Mouse (Mus musculus) monocyte, adult 5-6 weeks (primary cell): ENCODE measurements around the gene Slc16a11. TPM values are rescaled to one million over a fixed set of nuclear protein-coding genes. Genes with fewer than 3 reads are reported as not detected.
A peak's percentile ranks its signal among the peaks of the same experiment; 100 is the strongest.
"Not testable (repeated sequence)": the region's sequence is repeated elsewhere in the genome, so short reads cannot be mapped to it uniquely, and the experiment has no call there.

ENCODE experiments used
- ATAC-seq: fragments of 153-309, 156-312 bp; replicated peaks from 2 replicates; pipeline ENCODE4 v1.8.0; 2017; ENCODE audit warnings: mild to moderate bottlenecking; ENCODE audit not compliant: low TSS enrichment, insufficient number of reproducible peaks, severe bottlenecking, poor library complexity, low FRiP score
- total RNA-seq: library from RNA; stranded (forward); fragments of 200-1000, 200-491, 200-594 nt; gene quantifications from 3 replicates; pipeline ENCODE4 v1.2.3, GENCODE M21; 2017

Slc16a11 gene
- not detected in 3 replicates for total RNA-seq

- no peak for ATAC-seq
These were observed at the start of gene Slc16a11 for GRCm38 (mm10) chr11:70212423-70212822. Slc16a11 (plus strand) TSS chr11:70212752.

GRCm38 (mm10) chr11:70165972-70166921 lies 46.3 kb upstream of the Slc16a11 start:
- peak; percentile 80 for ATAC-seq

DNA sequence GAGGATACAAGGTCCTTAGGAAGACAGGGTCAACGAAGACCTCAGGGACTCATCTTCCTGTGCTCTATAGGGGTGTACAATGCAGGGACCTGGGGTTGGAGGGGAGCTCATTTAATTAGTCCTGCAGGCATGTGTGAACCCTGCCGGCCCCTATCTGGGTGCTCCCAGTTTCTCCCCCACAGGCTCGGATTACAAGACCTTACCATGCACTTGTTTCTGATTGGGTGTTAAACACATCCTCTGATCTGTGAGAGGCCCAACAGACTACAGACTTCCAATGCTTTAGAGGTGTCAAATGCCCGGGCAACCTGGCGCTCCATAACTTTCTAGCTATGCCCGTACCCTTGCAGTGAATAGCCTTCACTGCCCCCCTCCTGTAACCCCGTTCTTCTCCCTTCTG lies 44.4 kb upstream of the Slc16a11 start:
- ATAC-seq = no peak

DNA sequence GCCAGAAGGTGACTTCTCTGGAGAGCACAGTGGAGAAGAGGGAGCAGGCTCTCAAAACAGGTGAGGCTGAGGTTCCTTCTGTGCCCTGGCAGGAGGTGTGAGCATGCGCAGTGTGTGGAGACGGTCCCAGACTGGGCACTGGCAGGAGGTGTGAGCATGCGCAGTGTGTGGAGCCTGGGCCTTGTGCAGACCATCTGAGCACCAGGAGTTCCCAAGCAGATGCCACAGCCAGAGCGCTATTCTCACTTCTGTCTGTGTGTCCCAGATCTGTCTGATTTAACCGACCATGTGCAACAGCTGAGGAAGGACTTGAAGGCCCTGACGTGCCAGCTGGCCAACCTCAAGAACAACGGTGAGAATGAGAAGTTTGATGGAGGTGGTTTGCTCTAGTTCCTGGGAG lies 43.1 kb upstream of the Slc16a11 start:
- ATAC-seq = not testable (repeated sequence)

DNA sequence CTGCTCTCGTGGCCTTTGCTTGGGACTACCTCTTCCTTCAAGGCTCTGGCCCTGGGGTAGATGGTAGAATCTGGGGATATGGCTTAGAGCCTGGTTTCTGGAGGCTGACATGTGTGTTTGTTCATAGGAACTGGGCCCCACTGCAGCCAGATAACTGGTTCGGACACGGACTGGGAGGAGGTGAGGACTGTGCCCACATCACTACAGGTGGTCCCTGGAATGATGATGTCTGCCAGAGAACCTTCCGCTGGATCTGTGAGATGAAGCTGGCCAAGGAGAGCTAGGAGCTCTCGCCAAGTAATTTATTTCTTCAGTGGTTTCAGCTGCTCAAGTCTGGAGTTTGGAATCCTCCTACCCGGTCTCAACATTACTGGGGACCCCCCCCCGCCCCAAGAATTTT lies 42.3 kb upstream of the Slc16a11 start:
- no peak for ATAC-seq

- no peak for ATAC-seq
These were observed 41.4 kb upstream of the Slc16a11 start for GRCm38 (mm10) chr11:70171181-70171580.

DNA sequence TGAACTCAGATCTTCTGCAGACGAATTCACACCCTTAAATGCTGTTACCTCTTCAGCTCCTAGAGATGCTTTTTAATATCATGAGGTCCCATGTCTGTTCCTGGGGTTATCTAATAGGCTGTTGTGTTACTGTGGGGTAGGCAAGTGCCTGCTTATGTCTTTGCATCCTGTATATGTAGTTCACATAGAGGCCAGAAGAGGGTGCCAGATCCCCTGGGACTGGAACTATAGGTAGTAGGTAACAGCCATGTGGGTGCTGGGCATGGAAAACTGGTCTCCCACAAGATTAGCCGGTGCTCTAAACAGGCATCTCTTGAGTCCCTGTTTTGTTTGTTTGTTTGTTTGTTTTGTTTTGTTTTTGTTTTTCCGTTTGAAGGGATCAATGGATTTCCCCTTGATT lies 40.7 kb upstream of the Slc16a11 start:
- 0 out of 2 replicates have a peak, but pooled peaks have one; percentile 66 for ATAC-seq

GRCm38 (mm10) chr11:70172298-70172697 lies 40.3 kb upstream of the Slc16a11 start:
- no peak for ATAC-seq

GRCm38 (mm10) chr11:70174491-70174890 lies 38.1 kb upstream of the Slc16a11 start:
- ATAC-seq = no peak

GRCm38 (mm10) chr11:70177647-70178046 lies 34.9 kb upstream of the Slc16a11 start:
- no peak for ATAC-seq

DNA sequence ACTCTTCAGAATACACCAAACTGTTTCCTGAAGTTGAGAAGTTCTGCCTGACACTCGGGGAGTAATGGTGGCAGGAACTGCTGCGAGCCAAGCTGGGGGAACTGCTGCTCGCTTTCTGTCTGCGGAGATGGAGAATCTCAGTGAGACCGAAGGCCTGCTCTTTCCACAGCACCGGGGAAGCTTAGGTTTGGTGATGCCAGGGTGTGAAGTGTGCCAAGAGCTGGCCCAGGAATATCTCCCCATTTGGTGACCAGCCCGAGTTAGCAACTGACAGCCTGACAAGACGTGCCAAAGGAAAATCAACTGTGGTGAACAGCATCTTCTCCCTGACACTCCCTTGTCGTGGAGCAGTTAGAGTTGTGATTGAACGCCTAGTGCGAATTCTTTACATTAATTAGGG lies 34.2 kb upstream of the Slc16a11 start:
- no peak for ATAC-seq

- no peak for ATAC-seq
These were observed 33.8 kb upstream of the Slc16a11 start for GRCm38 (mm10) chr11:70178756-70179155.

- no peak for ATAC-seq
These were observed 33.2 kb upstream of the Slc16a11 start for GRCm38 (mm10) chr11:70179401-70179800.

DNA sequence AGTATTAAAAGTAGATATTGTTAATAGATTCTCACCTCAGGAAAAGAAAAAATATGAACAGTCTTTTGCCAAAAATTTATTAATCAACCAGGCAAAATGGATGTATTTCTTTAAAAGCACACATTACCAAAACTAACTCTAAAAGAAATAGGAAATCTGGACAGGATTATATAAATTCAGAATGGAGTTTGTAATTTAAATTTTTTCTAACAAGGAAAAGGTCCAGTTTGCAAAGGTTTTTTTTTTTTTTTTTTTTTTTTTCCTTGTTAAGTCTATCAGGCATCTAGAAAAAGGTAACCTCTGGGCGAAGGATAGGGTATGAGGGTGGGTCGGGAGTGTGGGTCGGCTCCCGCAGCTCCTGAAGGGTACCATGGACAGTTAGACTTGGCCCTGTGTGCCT lies 32.1 kb upstream of the Slc16a11 start:
- no peak for ATAC-seq

- ATAC-seq = no peak
These were observed 27.4 kb upstream of the Slc16a11 start for GRCm38 (mm10) chr11:70185120-70185519.

DNA sequence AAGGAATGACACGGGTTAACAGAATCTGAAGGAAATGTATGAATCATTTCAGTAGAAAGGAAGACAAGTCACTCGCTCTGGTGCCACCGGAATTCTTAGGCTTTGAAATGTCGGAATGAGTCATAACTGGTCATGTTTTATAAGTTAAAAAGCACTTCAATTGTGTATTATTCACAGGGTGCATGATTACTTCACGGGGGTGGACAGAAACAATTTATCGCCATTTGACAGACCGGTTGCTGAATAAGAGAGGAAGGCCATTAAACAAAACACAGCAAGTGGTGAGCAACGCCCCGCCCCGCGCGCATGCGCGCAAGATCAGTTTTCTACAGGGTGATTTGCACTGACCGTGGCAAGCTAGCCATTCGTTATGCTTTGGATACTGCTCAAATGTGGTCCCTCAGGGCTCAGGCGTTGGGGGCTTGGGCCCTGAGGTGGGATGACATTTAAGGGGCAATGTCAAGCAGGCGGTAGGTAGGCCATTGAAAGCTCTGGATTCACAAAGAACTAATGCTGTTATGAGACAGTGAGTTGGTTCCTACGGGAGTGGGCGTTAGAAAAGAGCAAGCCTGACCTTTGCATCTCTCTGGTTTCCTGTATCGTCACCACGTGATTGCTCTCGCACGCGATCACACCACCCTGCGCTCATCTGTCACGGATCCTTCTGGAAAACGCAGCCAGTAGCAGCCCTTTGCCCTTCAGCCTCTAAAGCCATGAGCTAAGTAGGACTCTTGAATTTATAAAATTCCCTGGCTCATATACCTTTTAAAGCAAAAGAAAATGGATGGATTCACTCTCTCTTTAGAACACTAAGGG lies 23.0 kb upstream of the Slc16a11 start:
- ATAC-seq = no peak

DNA sequence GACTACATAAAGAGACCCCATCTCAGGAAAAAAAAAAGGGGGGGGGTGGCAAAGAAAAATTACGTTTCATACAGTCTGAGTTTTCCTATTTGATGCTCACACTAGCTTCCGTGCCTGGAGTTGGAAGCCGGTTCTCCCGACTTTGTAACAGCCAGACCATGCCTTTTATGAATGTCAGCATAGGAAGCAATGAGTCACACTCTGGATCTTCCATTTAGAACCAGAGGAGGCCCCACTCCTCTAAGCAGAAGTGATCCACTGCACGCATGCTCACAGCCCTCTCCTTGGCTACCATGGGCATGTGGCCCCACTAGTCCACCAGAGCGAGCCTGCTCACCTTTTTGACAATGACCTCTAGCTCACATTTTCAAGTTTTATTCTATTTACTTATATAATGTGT lies 21.4 kb upstream of the Slc16a11 start:
- ATAC-seq = no peak

DNA sequence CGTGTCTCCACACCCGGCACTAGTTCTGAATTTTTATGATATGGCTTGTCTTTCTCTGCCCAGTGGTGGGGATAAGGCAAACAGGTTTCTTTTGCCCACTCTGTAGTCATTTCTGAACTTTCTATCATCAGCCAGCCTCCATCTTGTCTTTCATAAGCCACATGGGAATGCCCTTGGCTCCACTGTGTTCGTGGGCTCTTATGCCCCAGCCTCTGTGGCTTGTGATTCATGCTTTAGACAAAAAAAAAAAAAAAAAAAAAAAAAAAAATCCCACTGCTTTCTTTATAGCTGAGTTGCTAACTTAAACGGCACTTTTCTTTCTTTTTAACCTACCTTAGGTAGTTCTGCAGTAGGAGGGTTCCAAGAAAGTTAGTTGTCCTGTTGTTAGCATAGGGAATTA lies 20.4 kb upstream of the Slc16a11 start:
- no peak for ATAC-seq

- ATAC-seq = no peak
These were observed 18.9 kb upstream of the Slc16a11 start for GRCm38 (mm10) chr11:70193354-70194285.
